Comparison of ENCODE assay signal across 8 mouse cellular contexts in the genomic region with DNA sequence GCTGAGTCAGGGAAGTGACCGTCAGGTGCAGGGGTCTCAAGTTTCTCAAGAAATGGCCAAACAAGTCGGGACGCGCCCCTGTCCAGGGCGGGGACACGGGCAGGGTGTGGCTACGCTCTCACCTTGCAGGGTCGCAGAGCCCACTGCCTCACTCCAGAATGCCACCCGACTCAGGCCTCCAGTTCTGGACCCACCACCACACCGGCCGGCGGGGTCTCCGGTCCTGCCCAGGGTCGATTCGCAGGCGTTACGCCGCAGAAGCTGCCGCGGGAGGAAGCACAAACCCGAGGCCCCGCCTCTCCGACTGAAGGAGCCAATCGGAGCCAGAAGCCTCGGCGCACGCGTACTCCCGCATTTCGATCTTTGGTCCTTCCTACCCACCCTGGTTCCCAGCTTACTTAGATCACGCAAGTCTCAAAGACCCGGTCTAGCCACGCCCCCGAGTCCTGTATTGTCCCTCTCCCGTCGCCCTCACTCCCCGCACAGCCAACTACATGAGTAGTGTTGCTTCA. TPM values are rescaled to one million over a fixed set of nuclear protein-coding genes. Genes with fewer than 3 reads are reported as not detected.
A peak's percentile ranks its signal among the peaks of the same experiment; 100 is the strongest.
DNase-seq lines count a peak whose midpoint lies in the region; ATAC-seq and TF ChIP-seq lines count a peak whose summit lies in the region.

Gene Frmd8, minus strand, starts transcription at position 306 of the 512 bp plus-strand sequence.

- peak; percentile 79 for ATAC-seq in common myeloid progenitor, adult 5-6 weeks (replicated peaks; ENCODE audit: low read depth, poor library complexity, severe bottlenecking)
- peak; percentile 90 for ATAC-seq in hindbrain, postnatal 0 days
- peak; percentile 80 for ATAC-seq in megakaryocyte, adult 5-6 weeks (ENCODE audit: poor library complexity, severe bottlenecking)

- DNase-seq in ZHBTc4 (ENCODE audit: low read depth, low spot score): peak; percentile 98
- DNase-seq in gastrocnemius, adult 2 months: peak; percentile 95
- DNase-seq in hindbrain, postnatal 0 days (ENCODE audit: low spot score): peak; percentile 96
- peak; percentile 88 to 91 for DNase-seq in left cerebral cortex, adult 2 months (ENCODE audit: extremely low spot score in 1 of 2, low spot score in 2 of 2)
- peak; percentile 94 to 95 for DNase-seq in right cerebral cortex, adult 2 months (ENCODE audit: low spot score in 2 of 2)
- peak; percentile 94 for DNase-seq in urinary bladder, postnatal 14 days (ENCODE audit: low spot score)

- peak within 1 kb of the TSS; percentile 97 for H3K4me2 ChIP-seq in hindbrain, postnatal 0 days (ENCODE audit: low read depth, low read length)

- peaks cover 14% of the 10 kb centered on the region for H3K4me1 ChIP-seq in hindbrain, postnatal 0 days (ENCODE audit: insufficient read depth, low read length)

- H3K27me3 ChIP-seq in hindbrain, postnatal 0 days (ENCODE audit: insufficient read depth, low read length): no peaks in the 10 kb centered on the region

- H3K9ac ChIP-seq in hindbrain, postnatal 0 days (replicated peaks; ENCODE audit: low read length): peak within 1 kb of the TSS; percentile 71

- H3K27ac ChIP-seq in gastrocnemius, adult 2 months: peak within 1 kb of the TSS; percentile 94
- peak within 1 kb of the TSS; percentile 74 for H3K27ac ChIP-seq in hindbrain, postnatal 0 days
- peak within 1 kb of the TSS; percentile 87 for H3K27ac ChIP-seq in left cerebral cortex, adult 2 months

- TF ChIP-seq CTCF in gastrocnemius, adult 2 months (IDR thresholded peaks at IDR 0.05): no peak
- TF ChIP-seq CTCF in hindbrain, postnatal 0 days (IDR thresholded peaks at IDR 0.05; ENCODE audit: low read depth): no peak
- no peak for TF ChIP-seq CTCF in left cerebral cortex, adult 2 months (IDR thresholded peaks at IDR 0.05)

- WGBS in hindbrain, postnatal 0 days: under 1% methylated on average over 33 of the region's 37 CpGs

- no peaks in the 10 kb centered on the region for H3K9me3 ChIP-seq in hindbrain, postnatal 0 days (ENCODE audit: low read length)

- no peaks in the 10 kb centered on the region for H3K36me3 ChIP-seq in hindbrain, postnatal 0 days (ENCODE audit: insufficient read depth, low read length)

- H3K4me3 ChIP-seq in gastrocnemius, adult 2 months: peak within 1 kb of the TSS; percentile 76
- peak within 1 kb of the TSS; percentile 75 for H3K4me3 ChIP-seq in hindbrain, postnatal 0 days (ENCODE audit: low read length)
- H3K4me3 ChIP-seq in left cerebral cortex, adult 2 months: peak within 1 kb of the TSS; percentile 91

- intact Hi-C loops in gastrocnemius, adult 2 months (cut with DNase I): no loop called here
- intact Hi-C loops in left cerebral cortex, adult 2 months (cut with DNase I): loop anchor here (2.0 to 5.0 kb wide), 2 partner anchors 24 to 163 kb away; no protein-coding TSS in a partner anchor

RNA-seq across cellular contexts. Expression of gene Frmd8, which starts in this region (rescaled TPM):
- 21.1 and 26.8 TPM in 2 replicates for total RNA-seq in common myeloid progenitor, adult 5-6 weeks (2017)
- total RNA-seq in gastrocnemius, adult 2 months (2021): 1 to 10 TPM; 3.4 to 4.0 TPM
- 19.8 and 43.2 TPM in 2 replicates for total RNA-seq in hindbrain, postnatal 0 days (2014; rRNA removed)
- 12.5 and 13.7 TPM in 2 replicates for polyA plus RNA-seq in hindbrain, postnatal 0 days (2015; fragmentation: Nextera tagmentation; extraction: Ambion mirVana)
- total RNA-seq in left cerebral cortex, adult 2 months (2021): 10 to 100 TPM; 10.1 to 13.4 TPM
- total RNA-seq in megakaryocyte, adult 5-6 weeks (2015): 21.4 and 21.9 TPM in 2 replicates
- 19.3 and 23.3 TPM in 2 replicates for total RNA-seq in megakaryocyte, adult 5-6 weeks (2017)

Comparison
In these comparisons a context has a peak if more than half of its experiments do, and no peak if none do; other contexts are left out.
1. Peak in every context shown above with its lines: DNase-seq, ATAC-seq, H3K4me3 ChIP-seq and H3K27ac ChIP-seq.